Mouse (Mus musculus): ENCODE data around the gene Tcf21.

- TF ChIP-seq MAFK (IDR thresholded peaks at IDR 0.05; ENCODE audit: insufficient read depth, low read depth, low read length) = no peak
- TF ChIP-seq ZC3H11A (IDR thresholded peaks at IDR 0.05; ENCODE audit: borderline replicate concordance, low read depth, low read length) = no peak
Measured at GRCm38 (mm10) chr10:22774626-22775025, 45.3 kb downstream of the Tcf21 start.

All from ES-E14 (cell line).